In the genomic region with DNA sequence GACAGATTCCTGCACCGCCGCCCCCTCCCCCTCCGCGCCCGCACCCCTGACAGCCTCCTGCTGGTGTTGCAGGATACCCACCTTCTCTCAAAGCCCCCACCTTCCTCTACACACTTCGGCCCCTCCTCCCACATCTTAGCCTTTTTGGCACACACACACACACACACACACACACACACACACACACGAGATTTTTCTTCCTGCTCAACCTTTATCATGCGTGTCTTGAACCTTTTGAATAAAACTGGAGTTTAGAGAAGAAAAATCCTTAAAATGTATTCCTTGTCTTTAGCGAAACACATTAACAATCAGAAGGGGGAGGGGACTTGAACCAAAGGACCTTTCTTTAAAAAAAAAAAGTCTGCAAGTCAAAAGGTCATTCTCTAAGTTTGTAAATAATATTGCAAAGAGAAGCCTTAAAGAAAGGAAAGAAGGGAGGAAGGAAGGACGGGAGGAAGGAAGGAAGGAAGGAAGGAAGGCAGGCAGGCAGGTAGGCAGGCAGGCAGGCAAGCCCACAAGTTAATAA, we compare ENCODE assay signal across 8 mouse cellular contexts.
DNase-seq lines count a peak whose midpoint lies in the region; ATAC-seq and TF ChIP-seq lines count a peak whose summit lies in the region.

No protein-coding gene starts in this region.

- H3K36me3 ChIP-seq in kidney, adult 2 months (ENCODE audit: control insufficient read depth, insufficient read depth, low read length), result no peaks in the 10 kb centered on the region
- H3K36me3 ChIP-seq in hindbrain, embryonic 10.5 days, result peaks cover 35% of the 10 kb centered on the region
- H3K36me3 ChIP-seq in midbrain, embryonic 12.5 days, result peaks cover 9% of the 10 kb centered on the region; the same call in 1 of the 2 replicates

- peak overlapping the region; percentile 51 for H3K4me3 ChIP-seq in kidney, adult 2 months (ENCODE audit: insufficient read depth, low read depth, low read length)
- H3K4me3 ChIP-seq in bone marrow macrophage, adult 2 months (ENCODE audit: insufficient read depth, low read length), result peak overlapping the region; percentile 54
- peak overlapping the region; percentile 85 for H3K4me3 ChIP-seq in hindbrain, embryonic 10.5 days
- peak overlapping the region; percentile 92 for H3K4me3 ChIP-seq in midbrain, embryonic 12.5 days

- no peaks in the 10 kb centered on the region for H3K9me3 ChIP-seq in hindbrain, embryonic 10.5 days
- no peaks in the 10 kb centered on the region for H3K9me3 ChIP-seq in midbrain, embryonic 12.5 days

- peak overlapping the region; percentile 68 for H3K4me2 ChIP-seq in midbrain, embryonic 12.5 days (replicated peaks)

- peak overlapping the region; percentile 84; the same call in 1 of the 2 replicates for H3K27ac ChIP-seq in kidney, adult 2 months (ENCODE audit: insufficient read depth, low read depth, low read length)
- no peak overlapping the region for H3K27ac ChIP-seq in bone marrow macrophage, adult 2 months (ENCODE audit: insufficient read depth, low read depth, low read length)
- peak overlapping the region; percentile 99 for H3K27ac ChIP-seq in hindbrain, embryonic 10.5 days
- H3K27ac ChIP-seq in midbrain, embryonic 12.5 days (replicated peaks), result peak overlapping the region; percentile 100

- no peak for TF ChIP-seq CTCF in kidney, adult 2 months (conservative IDR thresholded peaks at IDR 0.05; ENCODE audit: insufficient read depth, insufficient read length, low read depth, low read length)
- TF ChIP-seq CTCF in bone marrow macrophage, adult 2 months (IDR thresholded peaks at IDR 0.05; ENCODE audit: low read depth, low read length), result no peak

- no peak for TF ChIP-seq POLR2A in kidney, adult 2 months (IDR thresholded peaks at IDR 0.05; ENCODE audit: low read depth, low read length)
- TF ChIP-seq POLR2A in bone marrow macrophage, adult 2 months (IDR thresholded peaks at IDR 0.05; ENCODE audit: borderline replicate concordance, low read depth, low read length), result no peak

- ATAC-seq in midbrain, embryonic 12.5 days (ENCODE audit: low FRiP score, low read depth), result no peak

- peaks cover 5% of the 10 kb centered on the region; the same call in 1 of the 2 replicates for H3K4me1 ChIP-seq in kidney, adult 2 months (ENCODE audit: control insufficient read depth, insufficient read depth, low read length)
- no peaks in the 10 kb centered on the region for H3K4me1 ChIP-seq in bone marrow macrophage, adult 2 months (ENCODE audit: control insufficient read depth, insufficient read depth, low read length)
- peaks cover 25% of the 10 kb centered on the region; the same call in 1 of the 2 replicates for H3K4me1 ChIP-seq in hindbrain, embryonic 10.5 days (replicated peaks)
- H3K4me1 ChIP-seq in midbrain, embryonic 12.5 days, result no peaks in the 10 kb centered on the region

- WGBS in kidney, adult 2 months, result 4% methylated on average over 10 of the region's 10 CpGs
- 2% methylated on average over 9 of the region's 10 CpGs for WGBS in hindbrain, embryonic 10.5 days
- under 1% methylated on average over 7 of the region's 10 CpGs for WGBS in midbrain, embryonic 12.5 days

- H3K27me3 ChIP-seq in kidney, adult 2 months (replicated peaks; ENCODE audit: control insufficient read depth, insufficient read depth, low read length), result peaks cover 20% of the 10 kb centered on the region
- peaks cover 58% of the 10 kb centered on the region for H3K27me3 ChIP-seq in hindbrain, embryonic 10.5 days (ENCODE audit: insufficient read depth, poor library complexity, severe bottlenecking)
- no peaks in the 10 kb centered on the region for H3K27me3 ChIP-seq in midbrain, embryonic 12.5 days

- DNase-seq in kidney, adult 2 months, result no peak
- no peak for DNase-seq in kidney, adult 18-20 months
- no peak for DNase-seq in hindbrain, embryonic 10.5 days (ENCODE audit: low spot score)
- DNase-seq in adrenal gland, postnatal 25 days, result no peak
- no peak for DNase-seq in thymus, adult 18-20 months
- no peak for DNase-seq in layer of hippocampus, adult 11-12 months (ENCODE audit: low spot score)

- H3K9ac ChIP-seq in midbrain, embryonic 12.5 days (replicated peaks), result peak overlapping the region; percentile 100
